Mouse (Mus musculus): ENCODE data around the gene Cenpq. TPM values are rescaled to one million over a fixed set of nuclear protein-coding genes. Genes with fewer than 3 reads are reported as not detected.

Gene Cenpq
- total RNA-seq, 2 experiments from 2014 or later, result 5.7 to 6.6 TPM

Other genes with a start within 250 kb of the Cenpq start
- not detected for gene Esp1, start 207.9 kb downstream of the Cenpq start, total RNA-seq (2021)
- gene Crisp2, start 128.0 kb downstream of the Cenpq start, total RNA-seq (2021), result not detected
- not detected for gene Rhag, start 123.9 kb downstream of the Cenpq start, total RNA-seq (2021)
- gene 9130008F23Rik, start 54.5 kb downstream of the Cenpq start, total RNA-seq (2021), result under 1 TPM; 0.26 to 0.52 TPM
- not detected for gene Glyatl3, start 20.7 kb downstream of the Cenpq start, total RNA-seq (2021)
- gene Mut, start 362 bp downstream of the Cenpq start, total RNA-seq (2021), result 100 to 1,000 TPM; 148 to 177 TPM